Mouse (Mus musculus) liver, embryonic 11.5 days (tissue): ENCODE measurements around the gene Fam102a. TPM values are rescaled to one million over a fixed set of nuclear protein-coding genes. Genes with fewer than 3 reads are reported as not detected.

Source experiments
- ATAC-seq: fragments of 200-750 bp; cut with Nextera tagmentation; replicated peaks from 2 replicates; pipeline ENCODE4 v1.8.0; 2017; ENCODE audit warnings: moderate number of reproducible peaks, mild to moderate bottlenecking, moderate TSS enrichment, moderate library complexity; ENCODE audit not compliant: low FRiP score
- DNase-seq: peaks from one replicate; pipeline ENCODE4 v3.0.0-alpha.2; 2017; ENCODE audit warnings: low spot score
- H3K27ac ChIP-seq: fragments of 300-500 bp; sonication (generic); 2 replicates; pipeline ENCODE4 v1.5.1; 2014; ENCODE audit warnings: mild to moderate bottlenecking, low read depth, low read length, control low read depth
- H3K27me3 ChIP-seq: fragments of 300-500 bp; sonication (generic); replicated peaks from 2 replicates; pipeline ENCODE4 v1.6.1; 2014; ENCODE audit warnings: low read length, mixed read lengths; ENCODE audit not compliant: control insufficient read depth, insufficient read depth
- H3K36me3 ChIP-seq: fragments of 300-500 bp; sonication (generic); 2 replicates; pipeline ENCODE4 v1.6.1; 2014; ENCODE audit warnings: mild to moderate bottlenecking, low read length, moderate library complexity, mixed read lengths; ENCODE audit not compliant: control insufficient read depth, insufficient read depth
- H3K4me1 ChIP-seq: fragments of 300-500 bp; sonication (generic); replicated peaks from 2 replicates; pipeline ENCODE4 v1.6.1; 2014; ENCODE audit warnings: low read length, mixed read lengths; ENCODE audit not compliant: control insufficient read depth, insufficient read depth
- H3K4me2 ChIP-seq: fragments of 300-500 bp; sonication (generic); 2 replicates; pipeline ENCODE4 v1.6.1; 2014; ENCODE audit warnings: mild to moderate bottlenecking, control low read depth, moderate library complexity
- H3K4me3 ChIP-seq: fragments of 300-500 bp; sonication (generic); 2 replicates; pipeline ENCODE4 v1.5.1; 2014; ENCODE audit warnings: low read depth, low read length, control low read depth
- H3K9ac ChIP-seq: fragments of 300-500 bp; sonication (generic); 2 replicates; pipeline ENCODE4 v1.6.1; 2014; ENCODE audit warnings: low read depth, low read length, control low read depth
- H3K9me3 ChIP-seq: fragments of 300-500 bp; sonication (generic); 2 replicates; pipeline ENCODE4 v1.6.1; 2016; ENCODE audit warnings: low read length, inconsistent platforms, mixed read lengths; ENCODE audit not compliant: control insufficient read depth
- WGBS: fragments of 180-500 bp; shearing (Covaris S2); extraction: QIAGEN DNeasy Blood & Tissue Kit; methylation state at CpG from one replicate; pipeline ENCODE4 v1.1.7; 2014; 5-methylcytosine and 5-hydroxymethylcytosine counted together
- polyA plus RNA-seq: library from polyadenylated mRNA; unstranded; fragments of >200 nt; fragmentation: Nextera tagmentation; extraction: Ambion mirVana; gene quantifications from 2 replicates; pipeline ENCODE4 v1.2.1, GENCODE M21; 2014

The Fam102a gene
- polyA plus RNA-seq, 1 experiment from 2014 or later, result 6.5 TPM

DNA sequence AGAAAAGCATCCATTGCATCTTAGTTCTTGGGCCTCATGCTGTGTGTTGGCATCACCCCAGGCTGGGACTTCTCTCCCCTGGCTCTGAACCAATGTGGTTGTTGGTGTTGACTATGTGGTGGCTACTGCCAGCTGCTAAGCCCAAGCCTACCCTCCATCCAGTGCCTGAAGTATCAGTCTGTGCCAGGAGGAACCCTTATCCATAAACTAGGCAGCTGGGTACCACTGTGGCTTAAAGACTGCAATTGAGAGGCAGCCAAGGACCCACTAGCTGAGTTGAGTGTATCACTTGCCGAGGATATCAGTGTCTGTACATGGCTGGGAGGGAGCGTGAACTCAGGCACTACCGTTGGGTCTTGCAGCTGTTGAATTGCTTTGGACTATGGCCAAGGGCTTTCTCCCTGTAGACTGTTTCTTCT is 7.9 kb downstream of the Fam102a start:
- peaks cover 3% of the 10 kb centered on the region; the same call in 1 of the 2 replicates for H3K27me3 ChIP-seq
- H3K4me1 ChIP-seq, result no peaks in the 10 kb centered on the region
- no peak overlapping the region for H3K27ac ChIP-seq
- no peak overlapping the region for H3K9ac ChIP-seq
- ATAC-seq (no peak), DNase-seq (no peak)
- H3K36me3 ChIP-seq, result no peaks in the 10 kb centered on the region
- no peaks in the 10 kb centered on the region for H3K9me3 ChIP-seq
- 92% methylated on average over 3 of the region's 3 CpGs for WGBS
- no peak overlapping the region for H3K4me3 ChIP-seq
- no peak overlapping the region for H3K4me2 ChIP-seq

DNA sequence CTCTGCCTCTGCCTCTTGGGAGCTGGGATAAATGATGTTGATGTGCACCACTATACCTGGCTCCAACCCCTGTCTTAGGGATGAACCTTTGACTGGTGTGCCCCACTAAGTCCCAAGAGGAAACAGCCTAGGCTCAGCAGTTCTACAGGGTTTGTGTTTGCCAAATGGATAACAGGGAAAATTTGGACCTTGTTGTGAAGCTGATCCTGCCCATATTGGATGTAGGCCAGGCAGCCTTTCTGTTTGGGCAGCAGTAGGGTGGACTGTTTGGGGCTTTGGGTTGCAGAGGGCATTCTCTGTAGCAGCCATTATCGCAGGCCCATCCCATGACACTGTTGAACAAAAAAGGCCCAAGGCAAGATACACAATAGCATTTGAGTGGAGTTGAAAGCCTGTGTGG is 11.8 kb downstream of the Fam102a start:
- Histone ChIP-seq H3K4me2 (no peak overlapping the region), H3K4me3 (no peak overlapping the region), H3K27me3 (no peaks in the 10 kb centered on the region), H3K9ac (no peak overlapping the region), H3K4me1 (no peaks in the 10 kb centered on the region), H3K27ac (no peak overlapping the region), H3K36me3 (no peaks in the 10 kb centered on the region), H3K9me3 (no peaks in the 10 kb centered on the region)
- DNase-seq (no peak), ATAC-seq (no peak)
- WGBS, result 88% methylated on average over 1 of the region's 1 CpGs

- Histone ChIP-seq H3K36me3 (no peaks in the 10 kb centered on the region), H3K27me3 (no peaks in the 10 kb centered on the region), H3K4me3 (no peak overlapping the region), H3K27ac (no peak overlapping the region), H3K4me2 (no peak overlapping the region), H3K4me1 (no peaks in the 10 kb centered on the region), H3K9me3 (no peaks in the 10 kb centered on the region), H3K9ac (no peak overlapping the region)
- no peak for ATAC-seq
- DNase-seq, result no peak
- WGBS, result 80% methylated on average over 5 of the region's 5 CpGs
Observed at GRCm38 (mm10) chr2:32547380-32547779, 12.2 kb downstream of the Fam102a start.

DNA sequence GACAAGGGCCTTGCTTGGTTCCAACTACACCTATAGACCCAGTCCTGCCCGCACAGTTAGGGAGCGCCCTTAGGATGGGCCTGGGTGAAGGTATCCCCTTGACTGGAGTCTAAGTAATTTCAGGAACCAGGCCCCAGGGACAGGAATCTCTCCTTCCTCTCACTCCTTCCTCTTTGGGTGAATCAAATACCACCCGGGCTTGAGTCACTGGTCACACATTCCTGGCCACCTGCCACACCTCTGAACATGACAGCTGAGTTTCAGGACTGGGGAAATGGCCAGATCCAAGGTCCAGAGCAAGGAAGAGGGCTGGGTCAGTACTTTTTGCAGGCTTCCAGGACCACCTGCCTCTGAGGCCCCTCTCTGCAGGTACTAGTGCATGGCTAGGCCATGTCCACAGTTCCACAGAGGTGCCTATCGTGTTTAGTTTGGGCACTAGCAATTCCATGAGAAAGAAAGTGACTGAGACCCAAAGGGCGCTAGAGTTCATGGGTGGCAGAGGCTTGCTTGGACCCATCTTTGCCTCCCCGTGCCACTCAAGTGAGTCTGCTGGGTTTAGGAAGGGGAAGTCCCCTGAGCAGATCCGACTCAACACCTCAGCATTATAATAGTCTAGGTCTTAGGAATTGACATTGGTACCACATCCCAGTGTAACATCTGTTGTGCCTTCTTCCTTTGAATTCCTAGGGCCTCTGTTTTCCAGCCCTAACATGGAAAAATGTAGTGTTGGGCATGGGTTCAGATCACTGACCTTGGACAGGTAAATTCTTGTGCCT is 13.0 kb downstream of the Fam102a start:
- H3K27me3 ChIP-seq, result no peaks in the 10 kb centered on the region
- no peaks in the 10 kb centered on the region for H3K36me3 ChIP-seq
- no peak overlapping the region for H3K4me2 ChIP-seq
- no peak for DNase-seq
- H3K9me3 ChIP-seq, result no peaks in the 10 kb centered on the region
- no peaks in the 10 kb centered on the region for H3K4me1 ChIP-seq
- ATAC-seq, result no peak
- H3K27ac ChIP-seq, result no peak overlapping the region
- 73% methylated on average over 7 of the region's 7 CpGs for WGBS
- no peak overlapping the region for H3K4me3 ChIP-seq
- no peak overlapping the region for H3K9ac ChIP-seq

DNA sequence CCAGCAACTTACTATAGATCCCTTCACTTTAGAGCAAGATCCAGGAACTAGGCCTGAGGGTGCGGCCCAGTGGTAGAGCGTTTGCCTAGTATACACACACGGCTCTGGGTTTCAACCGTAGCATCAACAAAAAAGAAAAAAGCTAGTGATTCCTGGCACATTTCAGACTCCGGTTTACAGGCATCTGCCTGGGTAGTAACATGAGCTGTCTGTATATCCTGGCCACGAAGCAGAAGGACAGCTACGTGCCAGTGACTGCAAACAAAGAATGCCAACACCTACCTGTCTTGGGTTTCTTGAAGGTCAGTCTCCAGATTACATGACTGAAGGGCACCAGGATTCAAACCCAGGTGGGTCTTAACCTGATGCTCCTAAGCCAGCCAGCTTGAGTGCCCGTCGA is 14.0 kb downstream of the Fam102a start:
- H3K4me1 ChIP-seq, result no peaks in the 10 kb centered on the region
- no peak for DNase-seq
- H3K4me2 ChIP-seq, result no peak overlapping the region
- H3K36me3 ChIP-seq, result no peaks in the 10 kb centered on the region
- no peak overlapping the region for H3K27ac ChIP-seq
- no peak overlapping the region for H3K9ac ChIP-seq
- WGBS, result 84% methylated on average over 9 of the region's 9 CpGs
- H3K9me3 ChIP-seq, result no peaks in the 10 kb centered on the region
- no peaks in the 10 kb centered on the region for H3K27me3 ChIP-seq
- no peak overlapping the region for H3K4me3 ChIP-seq
- ATAC-seq, result no peak

DNA sequence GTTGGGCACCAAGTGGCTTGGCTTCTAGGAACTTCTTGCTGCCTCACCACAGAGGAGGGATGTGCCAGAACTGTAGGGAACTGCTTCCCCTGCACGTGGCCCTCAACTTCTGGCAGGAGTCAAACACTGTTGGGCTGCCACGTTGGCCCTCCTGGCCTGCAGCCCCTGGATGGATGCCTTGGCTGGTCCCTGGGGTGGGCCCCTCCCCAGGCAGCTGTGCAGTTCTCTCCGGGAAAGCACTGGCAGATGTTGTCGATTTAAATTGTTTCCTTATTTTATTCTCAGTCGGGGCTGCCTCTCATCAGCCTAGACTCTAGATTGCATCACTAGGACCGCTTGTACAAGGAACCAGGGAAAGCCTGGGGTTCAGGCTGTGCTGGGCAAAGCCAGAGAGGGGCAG is 14.6 kb downstream of the Fam102a start:
- no peaks in the 10 kb centered on the region for H3K9me3 ChIP-seq
- DNase-seq (no peak), ATAC-seq (no peak)
- 66% methylated on average over 6 of the region's 6 CpGs for WGBS
- H3K27me3 ChIP-seq, result no peaks in the 10 kb centered on the region
- H3K4me1 ChIP-seq, result no peaks in the 10 kb centered on the region
- H3K36me3 ChIP-seq, result no peaks in the 10 kb centered on the region
- H3K27ac ChIP-seq, result no peak overlapping the region
- no peak overlapping the region for H3K4me3 ChIP-seq
- no peak overlapping the region for H3K4me2 ChIP-seq
- no peak overlapping the region for H3K9ac ChIP-seq

GRCm38 (mm10) chr2:32551236-32551635 is 16.1 kb downstream of the Fam102a start:
- H3K9ac ChIP-seq, result no peak overlapping the region
- no peaks in the 10 kb centered on the region for H3K9me3 ChIP-seq
- DNase-seq (no peak), ATAC-seq (no peak)
- no peaks in the 10 kb centered on the region for H3K36me3 ChIP-seq
- 77% methylated on average over 5 of the region's 5 CpGs for WGBS
- peaks cover 7% of the 10 kb centered on the region for H3K4me1 ChIP-seq
- H3K27me3 ChIP-seq, result no peaks in the 10 kb centered on the region
- no peak overlapping the region for H3K27ac ChIP-seq
- no peak overlapping the region for H3K4me3 ChIP-seq
- H3K4me2 ChIP-seq, result no peak overlapping the region

GRCm38 (mm10) chr2:32553592-32554148 is 18.5 kb downstream of the Fam102a start:
- peaks cover 7% of the 10 kb centered on the region for H3K4me1 ChIP-seq
- 39% methylated on average over 7 of the region's 7 CpGs for WGBS
- H3K4me3 ChIP-seq, result no peak overlapping the region
- H3K27me3 ChIP-seq, result no peaks in the 10 kb centered on the region
- DNase-seq (no peak), ATAC-seq (no peak)
- H3K27ac ChIP-seq, result no peak overlapping the region
- no peaks in the 10 kb centered on the region for H3K36me3 ChIP-seq
- no peak overlapping the region for H3K4me2 ChIP-seq
- no peaks in the 10 kb centered on the region for H3K9me3 ChIP-seq
- no peak overlapping the region for H3K9ac ChIP-seq

DNA sequence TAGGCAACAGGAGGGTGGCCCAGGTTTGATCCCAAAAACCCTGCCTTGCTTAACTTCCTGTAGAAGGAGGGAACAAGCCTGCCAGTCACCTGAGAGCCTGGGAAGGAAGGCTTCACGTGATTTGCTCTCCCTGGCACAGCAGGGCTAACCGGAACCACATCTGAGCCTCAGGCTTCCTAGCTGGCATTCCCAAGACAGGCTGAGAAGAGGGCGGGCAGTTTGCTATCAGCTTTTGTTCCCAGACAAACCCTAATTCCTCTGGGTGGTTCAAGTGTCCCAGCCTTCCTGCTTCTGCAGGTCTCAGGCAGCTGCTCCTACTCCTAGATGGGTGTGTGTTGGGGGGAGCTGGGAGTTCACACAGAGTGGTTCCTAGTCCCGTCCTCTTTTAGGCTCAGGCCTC is 20.4 kb downstream of the Fam102a start:
- Histone ChIP-seq H3K4me3 (no peak overlapping the region), H3K4me2 (no peak overlapping the region), H3K9me3 (no peaks in the 10 kb centered on the region), H3K4me1 (peaks cover 11% of the 10 kb centered on the region), H3K27ac (no peak overlapping the region), H3K9ac (no peak overlapping the region), H3K27me3 (no peaks in the 10 kb centered on the region), H3K36me3 (no peaks in the 10 kb centered on the region)
- 53% methylated on average over 4 of the region's 4 CpGs for WGBS
- ATAC-seq (no peak), DNase-seq (no peak)
